Mouse (Mus musculus) 416B (cell line): ENCODE measurements around the gene Dock6.
"Not testable (repeated sequence)": the region's sequence is repeated elsewhere in the genome, so short reads cannot be mapped to it uniquely, and the experiment has no call there.

ENCODE experiments used
- DNase-seq: peaks from one replicate; pipeline ENCODE4 v3.0.0; 2011; ENCODE audit warnings: low read depth

Dock6 gene

DNA sequence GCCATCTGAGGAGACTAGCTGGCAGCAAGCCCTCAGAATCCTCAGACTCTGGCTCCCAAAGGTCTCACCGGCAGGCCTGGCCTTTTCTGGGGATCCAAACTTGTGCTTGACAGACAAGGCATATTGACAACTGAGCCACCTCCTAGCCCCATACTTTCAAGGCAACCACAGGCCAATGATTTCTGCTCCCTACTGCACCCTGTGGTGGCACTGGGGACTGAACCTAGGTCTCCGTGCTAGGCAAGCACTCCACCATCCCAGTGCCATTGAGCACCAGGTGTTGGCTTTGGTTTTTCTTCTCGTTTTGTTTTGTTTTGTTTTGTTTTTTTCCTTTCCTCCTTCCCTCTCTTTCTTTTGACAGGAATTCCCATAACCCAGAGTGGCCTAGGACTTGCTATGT, 43.9 kb downstream of the Dock6 start:
- peak; percentile 53 for DNase-seq

DNA sequence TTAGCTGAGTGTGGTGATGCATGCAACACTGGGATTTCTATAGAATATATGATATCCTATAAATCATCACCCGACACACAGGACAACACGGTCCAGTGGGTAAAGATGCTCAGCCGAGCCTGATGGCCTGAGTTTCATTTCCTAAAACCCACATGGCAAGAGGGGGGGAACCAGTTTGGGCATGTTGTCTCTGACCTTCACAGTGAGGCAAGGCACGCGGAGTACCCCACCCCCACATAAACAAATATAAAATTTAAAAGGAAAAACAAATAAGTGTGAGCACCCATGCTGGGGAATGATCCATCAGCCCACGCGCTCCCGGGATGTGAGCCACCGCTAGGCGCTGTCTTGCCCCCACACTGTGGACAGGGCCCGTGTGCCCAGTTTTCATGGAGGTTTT, 45.5 kb downstream of the Dock6 start:
- DNase-seq = no peak

DNA sequence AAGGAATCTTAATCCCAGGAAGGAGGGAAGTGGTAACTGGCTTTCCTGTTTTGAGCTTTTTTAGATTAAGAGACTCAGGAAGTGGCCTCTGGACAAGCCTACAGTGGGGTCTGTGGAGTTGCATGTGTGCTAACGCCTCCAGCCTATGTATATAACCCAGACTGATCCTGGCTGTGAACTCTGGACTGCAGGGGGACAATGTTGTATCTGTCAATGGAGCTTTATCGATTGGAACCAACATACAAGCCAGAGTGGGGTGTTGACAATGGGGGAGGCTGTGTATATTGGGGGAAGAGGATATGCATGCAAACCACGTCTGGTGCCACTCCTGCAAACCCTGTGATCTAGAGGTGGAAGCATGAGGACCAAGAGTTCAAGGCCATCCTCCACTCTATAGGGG, 46.1 kb downstream of the Dock6 start:
- DNase-seq = peak; percentile 34

GRCm38 (mm10) chr9:21803986-21804644, 48.3 kb downstream of the Dock6 start:
- DNase-seq = peak; percentile 94

GRCm38 (mm10) chr9:21801591-21801990, 50.8 kb downstream of the Dock6 start:
- no peak for DNase-seq

DNA sequence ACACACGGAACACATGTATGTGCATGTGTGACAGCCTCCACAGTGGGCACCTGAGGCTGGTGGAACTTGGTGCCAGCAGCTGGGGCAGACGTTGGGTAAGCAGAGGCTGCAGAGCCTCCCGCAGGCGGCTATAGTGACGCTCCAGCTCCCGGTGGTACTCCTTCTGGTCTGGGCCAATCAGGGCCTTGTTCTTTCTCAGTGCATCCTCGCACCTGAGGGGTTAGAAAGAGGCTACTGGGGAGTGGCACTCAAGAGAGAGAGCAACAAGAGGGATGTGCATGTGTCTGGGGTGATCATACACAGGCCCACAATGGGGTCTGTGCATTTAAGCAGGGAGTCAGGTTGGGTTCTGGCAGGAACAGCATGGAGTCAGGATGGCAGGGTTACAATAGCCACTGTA, 51.3 kb downstream of the Dock6 start:
- DNase-seq = no peak

DNA sequence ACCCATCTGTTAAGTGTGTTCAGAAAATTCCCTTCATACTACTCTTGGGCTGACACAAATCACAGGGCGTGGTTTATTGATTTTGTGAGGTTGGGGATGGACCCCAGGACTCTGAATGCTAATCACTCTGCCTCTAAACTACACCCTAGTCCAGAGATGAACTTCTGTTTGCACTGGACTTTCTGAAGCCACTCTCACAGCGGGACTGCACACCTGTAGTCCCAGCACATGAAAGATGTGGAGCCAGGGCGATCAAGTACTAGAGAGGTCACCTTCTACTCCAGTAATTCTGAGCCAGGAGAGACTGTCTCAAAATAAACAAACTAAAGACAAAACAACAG, 53.5 kb downstream of the Dock6 start:
- no peak for DNase-seq

DNA sequence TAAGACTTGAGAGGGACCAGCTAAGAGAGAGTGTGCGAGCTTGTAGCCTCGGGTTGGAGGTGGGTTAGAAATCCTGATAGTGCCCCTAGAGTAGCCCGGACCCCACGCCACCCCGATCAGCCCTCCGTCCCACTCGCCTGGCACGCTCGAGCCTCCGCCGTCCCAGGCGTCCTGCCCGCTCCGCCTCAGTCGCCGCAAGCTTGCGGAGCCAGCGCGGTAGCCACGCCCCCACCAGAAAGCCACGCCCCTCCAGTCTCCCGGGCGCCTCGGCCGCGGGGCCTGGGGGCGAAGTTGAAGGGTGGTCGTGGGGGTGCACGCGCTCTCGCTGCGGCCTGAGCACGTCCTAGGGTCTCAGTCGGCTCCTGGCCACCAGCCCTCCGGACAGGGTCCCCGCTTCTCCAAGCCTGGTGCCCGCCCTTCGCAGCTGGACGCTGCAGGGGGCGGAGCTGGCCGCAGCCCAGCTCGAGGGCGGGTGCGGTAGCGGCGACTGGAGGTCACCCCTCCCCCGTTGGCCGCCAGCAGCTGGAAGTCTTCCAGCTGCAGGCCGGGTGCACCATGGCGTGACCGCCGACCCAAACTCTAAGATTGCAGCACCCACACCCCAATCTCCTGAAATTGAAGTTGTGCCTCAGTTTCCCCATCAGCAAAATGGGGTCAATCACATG, 54.0 kb downstream of the Dock6 start, which contains the start of gene Kank2:
Kank2 (minus strand) TSS at position 400 of the 665 bp plus-strand sequence.
- DNase-seq = peak; percentile 82

DNA sequence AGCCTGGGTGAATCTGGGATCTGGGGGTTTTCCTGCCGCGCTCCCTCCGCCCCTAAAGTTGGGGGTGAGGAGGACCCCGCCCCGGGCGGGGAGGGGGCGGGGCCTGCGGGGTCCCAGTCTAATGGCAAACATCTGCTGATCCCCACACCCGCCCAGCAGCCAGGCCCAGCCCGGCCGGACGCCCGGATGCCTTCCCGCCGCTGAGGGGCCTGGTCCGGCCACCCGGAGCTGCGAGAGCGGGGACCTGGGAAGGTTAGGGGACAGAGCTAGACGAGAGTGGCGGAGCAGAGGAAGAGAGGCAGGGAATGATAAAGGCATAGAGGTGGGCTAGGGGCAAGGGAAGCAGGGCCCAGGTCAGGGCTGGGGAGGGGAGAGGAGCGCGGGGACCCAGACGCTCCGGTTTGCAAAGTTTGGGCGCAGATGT, 54.5 kb downstream of the Dock6 start:
- peak; percentile 42 for DNase-seq

DNA sequence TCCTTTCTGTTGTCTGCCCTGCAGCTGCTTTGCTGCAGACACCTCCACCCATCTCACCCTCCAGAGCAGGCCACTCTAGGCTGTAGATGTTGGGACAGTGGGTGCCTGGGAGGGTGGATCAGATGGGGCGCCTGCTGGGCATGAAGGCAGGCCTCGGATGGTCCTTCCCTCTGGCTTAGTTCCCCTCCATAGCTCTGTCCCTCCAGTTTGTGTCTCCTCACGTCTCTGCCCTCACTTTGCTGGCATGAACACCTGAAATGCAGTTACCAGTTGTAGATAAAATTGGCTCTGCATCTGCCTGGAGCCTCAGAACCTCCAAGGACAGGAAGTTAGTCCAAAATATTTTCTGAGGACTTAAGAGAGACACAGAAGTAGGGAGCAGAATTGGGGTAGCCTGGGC, 55.5 kb downstream of the Dock6 start:
- DNase-seq = no peak

GRCm38 (mm10) chr9:21796259-21796658, 56.2 kb downstream of the Dock6 start:
- no peak for DNase-seq

- DNase-seq = no peak
These were observed 56.9 kb downstream of the Dock6 start for GRCm38 (mm10) chr9:21795579-21795978.

GRCm38 (mm10) chr9:21794925-21795324, 57.5 kb downstream of the Dock6 start:
- DNase-seq = no peak

DNA sequence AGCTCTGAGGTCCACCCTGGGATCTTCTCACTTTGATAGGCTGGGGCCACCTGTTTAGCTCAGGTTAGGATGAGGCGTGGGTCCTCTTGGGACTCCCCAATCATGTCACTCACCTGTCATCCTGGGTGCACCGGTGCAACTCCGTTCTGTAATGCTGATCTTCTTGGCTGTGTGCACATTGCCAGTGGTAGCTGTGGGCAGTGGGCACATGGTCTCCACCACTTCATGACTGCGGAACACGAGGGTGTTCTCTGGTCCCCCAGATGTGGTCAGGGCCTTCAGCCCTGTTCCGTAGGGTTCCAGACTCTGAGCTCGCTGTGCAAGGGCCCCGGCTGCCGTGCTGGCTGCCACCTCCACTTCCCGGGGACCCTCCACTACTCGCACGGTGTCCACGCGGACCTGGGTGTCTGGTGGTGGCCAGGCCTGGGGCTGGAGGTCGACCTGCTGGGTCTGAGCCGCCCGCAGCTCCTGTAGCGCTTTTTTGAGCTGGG, 58.0 kb downstream of the Dock6 start:
- no peak for DNase-seq

DNA sequence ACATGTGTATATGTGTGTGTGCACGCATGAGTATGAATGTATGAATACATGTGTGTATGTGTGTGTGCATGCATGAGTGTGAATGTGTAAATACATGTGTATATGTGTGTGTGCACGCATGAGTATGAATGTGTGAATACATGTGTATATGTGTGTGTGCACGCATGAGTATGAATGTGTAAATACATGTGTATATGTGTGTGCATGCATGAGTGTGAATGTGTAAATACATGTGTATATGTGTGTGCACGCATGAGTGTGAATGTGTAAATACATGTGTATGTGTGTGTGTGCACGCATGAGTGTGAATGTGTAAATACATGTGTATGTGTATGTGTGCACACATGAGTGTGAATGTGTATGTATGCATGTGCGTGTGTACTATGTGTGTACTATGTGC, 58.9 kb downstream of the Dock6 start:
- not testable (repeated sequence) for DNase-seq

GRCm38 (mm10) chr9:21792644-21793043, 59.8 kb downstream of the Dock6 start:
- DNase-seq = peak; percentile 81

DNA sequence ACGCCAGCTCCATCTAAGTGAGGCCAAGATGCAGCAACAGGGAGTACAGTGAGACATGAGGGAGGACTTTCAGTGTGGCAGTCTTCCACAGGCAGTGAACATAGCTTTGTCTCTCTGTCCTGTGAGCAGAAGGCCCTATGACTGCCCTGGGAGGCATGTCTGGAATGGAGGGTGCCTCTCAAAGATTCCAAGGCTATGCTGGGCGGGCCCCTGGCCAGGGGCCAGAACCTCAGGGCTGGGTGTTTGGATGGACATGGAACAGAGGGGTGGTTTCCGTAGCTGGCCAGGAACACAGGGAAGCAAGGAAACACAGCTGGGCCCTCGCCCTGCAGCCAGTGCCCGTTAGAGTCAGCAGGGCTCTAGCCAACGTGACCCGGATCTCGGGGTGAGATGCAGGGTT, 60.6 kb downstream of the Dock6 start:
- DNase-seq = no peak

GRCm38 (mm10) chr9:21788234-21788633, 64.2 kb downstream of the Dock6 start:
- DNase-seq = no peak

DNA sequence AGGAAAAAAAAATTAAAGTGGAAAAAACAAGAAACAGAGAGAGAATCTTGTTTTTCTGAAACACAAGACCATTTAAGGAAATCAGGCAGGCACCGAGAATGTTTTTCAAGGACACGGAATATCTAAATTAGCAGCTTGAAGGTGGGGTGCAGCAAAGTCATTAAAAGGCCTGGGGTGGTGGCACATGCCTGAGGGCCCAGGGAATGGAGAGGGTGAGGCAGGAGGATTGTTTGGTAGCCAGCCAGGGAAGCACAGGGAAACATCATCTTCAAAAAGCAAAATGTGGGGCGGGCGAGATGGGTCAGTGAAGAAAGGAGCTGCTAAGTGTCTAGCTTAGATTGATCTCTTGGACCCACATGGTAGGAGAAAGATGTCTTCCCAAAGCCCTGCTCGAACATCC, 64.8 kb downstream of the Dock6 start:
- no peak for DNase-seq

DNA sequence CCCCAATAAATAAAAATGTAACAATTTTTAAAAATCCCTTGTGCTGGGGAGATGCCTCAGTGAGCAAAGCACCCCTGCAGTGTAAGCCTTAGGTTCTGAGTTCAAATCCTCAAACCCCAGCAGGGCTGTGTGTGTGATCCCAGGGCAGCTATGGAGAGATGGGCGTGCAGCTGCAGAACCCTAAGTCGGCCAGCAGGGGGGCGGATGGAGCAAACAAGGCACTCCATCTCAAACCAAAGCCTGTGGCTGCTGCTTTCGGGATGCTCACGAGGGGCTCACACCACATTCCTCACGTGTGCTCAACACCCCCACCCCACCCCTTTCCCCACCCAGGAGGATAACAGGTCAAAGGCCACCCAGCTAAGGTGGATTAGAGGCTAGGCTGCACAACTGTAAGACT, 65.5 kb downstream of the Dock6 start:
- DNase-seq = peak; percentile 60

GRCm38 (mm10) chr9:21786309-21786708, 66.1 kb downstream of the Dock6 start:
- DNase-seq = not testable (repeated sequence)

DNA sequence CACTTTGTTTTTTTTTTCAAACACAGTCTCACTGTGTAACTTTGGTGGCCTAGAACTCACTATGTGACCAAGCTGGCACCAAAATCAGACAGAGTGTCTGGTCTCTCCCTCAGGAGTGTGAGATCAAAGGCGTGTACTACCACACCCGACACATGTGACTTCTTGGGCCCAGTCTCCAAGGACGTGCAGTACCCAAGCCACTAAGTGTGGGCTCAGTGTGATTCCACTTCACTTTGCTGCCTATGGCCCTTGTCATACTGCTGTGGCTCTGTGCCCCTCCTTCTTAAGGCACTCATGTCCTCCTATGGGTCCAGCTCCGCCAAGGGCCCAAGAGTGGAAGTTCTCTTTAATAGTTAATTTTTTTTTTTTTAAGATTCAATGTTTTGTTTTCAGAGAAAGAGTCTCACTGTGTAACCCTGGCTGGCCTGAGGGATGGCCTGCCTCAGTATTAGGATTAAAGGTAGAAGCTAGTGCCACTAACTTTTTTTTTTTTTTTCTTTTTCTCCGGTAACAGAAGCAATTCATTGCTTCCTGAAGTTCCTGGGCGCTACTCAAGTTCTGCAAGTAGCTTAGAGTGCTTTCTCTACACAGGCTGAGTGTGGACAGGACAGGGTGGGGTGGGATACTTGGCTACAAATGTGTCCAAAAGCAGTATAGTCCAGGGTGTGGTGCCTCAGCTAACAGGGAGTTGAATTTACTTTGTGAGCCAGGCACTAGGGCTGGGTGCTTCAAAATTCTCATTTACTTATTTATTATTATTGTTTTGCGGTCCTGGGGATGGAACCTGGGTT, 67.7 kb downstream of the Dock6 start:
- DNase-seq = no peak
